Mouse (Mus musculus) spleen, adult 18-20 months (tissue): Measurements from ENCODE around the gene Cenpu.
"Not testable (repeated sequence)": the region's sequence is repeated elsewhere in the genome, so short reads cannot be mapped to it uniquely, and the experiment has no call there.

Source experiments
- DNase-seq, 2 experiments: peaks; one replicate each; pipeline ENCODE4 v3.0.0; 2022; ENCODE audit warnings: mixed read lengths in 2 of 2

Cenpu gene

GRCm38 (mm10) chr8:46551029-46551428 lies 799 bp upstream of the Cenpu start:
- DNase-seq, result no peak

GRCm38 (mm10) chr8:46552441-46552765 lies 575 bp downstream of the Cenpu start:
- no peak for DNase-seq

DNA sequence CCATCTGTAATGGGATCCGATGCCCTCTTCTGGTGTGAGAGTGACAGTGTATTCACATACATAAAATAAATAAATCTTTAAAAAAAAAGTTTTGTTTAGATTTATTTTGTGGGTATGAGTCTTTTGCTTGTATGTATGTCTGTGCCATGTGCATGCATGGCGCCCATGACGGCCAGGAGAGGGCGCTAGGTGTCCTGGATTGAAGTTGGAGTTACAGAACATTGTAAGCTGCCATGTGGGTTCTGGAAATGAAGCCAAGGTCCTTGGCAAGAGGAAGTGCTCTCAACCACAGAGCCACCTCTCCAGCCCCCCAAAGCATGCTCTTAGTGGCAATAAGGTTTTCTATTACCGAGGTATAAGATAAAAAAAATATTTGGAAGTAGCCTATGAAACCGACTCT lies 7.6 kb downstream of the Cenpu start:
- peak in 1 of 2 experiments; percentile 19 for DNase-seq

DNA sequence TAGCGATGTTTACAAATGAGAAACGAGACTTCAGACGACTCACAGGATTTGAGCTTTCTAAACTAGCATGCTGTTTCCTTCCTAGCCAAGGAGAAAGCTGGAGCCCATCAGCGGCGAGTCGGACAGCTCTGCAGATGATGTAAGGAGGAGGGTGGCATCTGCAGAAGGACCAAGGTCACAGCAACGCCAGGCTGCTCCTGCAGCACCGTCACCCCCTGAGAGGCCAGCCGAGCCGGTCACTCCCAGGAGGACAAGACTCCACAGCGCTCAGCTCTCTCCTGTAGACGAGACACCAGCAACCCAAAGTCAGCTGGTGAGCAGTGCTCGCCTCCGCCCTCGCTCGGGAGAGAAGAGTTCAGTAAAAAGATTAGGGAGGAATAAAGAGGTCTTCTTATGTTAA lies 10.5 kb downstream of the Cenpu start:
- no peak for DNase-seq

GRCm38 (mm10) chr8:46566914-46567529 lies 15.2 kb downstream of the Cenpu start:
- DNase-seq, result no peak

GRCm38 (mm10) chr8:46567946-46568345 lies 16.1 kb downstream of the Cenpu start:
- no peak for DNase-seq

- no peak for DNase-seq
These were observed 17.1 kb downstream of the Cenpu start for GRCm38 (mm10) chr8:46568942-46569341.

DNA sequence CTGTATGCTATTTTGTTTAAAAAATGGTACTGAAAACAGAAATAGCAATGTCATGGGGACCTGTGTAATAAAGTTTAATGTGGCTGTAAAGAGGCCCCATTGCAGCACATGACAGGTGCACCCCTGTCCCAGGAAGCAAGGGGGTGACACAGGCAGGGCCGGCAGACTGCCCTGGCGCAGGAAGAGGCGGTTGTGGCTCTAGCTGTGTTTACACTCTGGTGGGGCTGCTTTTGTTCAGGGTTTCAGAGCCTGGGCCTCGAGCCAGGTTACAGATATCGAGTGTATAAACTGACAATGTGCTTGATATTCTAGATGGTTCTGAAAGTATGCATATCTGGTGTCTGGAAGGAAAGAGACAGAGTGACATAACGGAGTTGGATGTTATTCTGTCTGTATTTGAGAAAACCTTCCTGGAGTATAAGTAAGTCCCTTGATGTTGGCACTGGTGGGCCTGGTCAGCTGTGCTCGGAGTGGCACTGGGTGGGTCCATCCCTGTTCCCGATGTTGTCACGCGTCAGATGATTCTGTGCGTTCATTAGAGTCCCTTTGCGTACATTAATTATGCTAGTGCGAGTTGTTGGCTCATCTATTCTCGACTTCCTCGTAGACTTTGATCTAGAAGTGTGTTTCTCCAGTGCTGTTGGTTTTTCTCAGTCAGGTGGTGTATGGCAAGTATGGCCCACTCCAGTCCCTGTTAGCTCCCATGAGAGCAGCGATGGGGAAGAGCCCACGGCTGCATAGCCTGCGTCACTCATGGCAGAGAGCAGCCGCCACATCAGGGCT lies 18.0 kb downstream of the Cenpu start:
- DNase-seq, result no peak

DNA sequence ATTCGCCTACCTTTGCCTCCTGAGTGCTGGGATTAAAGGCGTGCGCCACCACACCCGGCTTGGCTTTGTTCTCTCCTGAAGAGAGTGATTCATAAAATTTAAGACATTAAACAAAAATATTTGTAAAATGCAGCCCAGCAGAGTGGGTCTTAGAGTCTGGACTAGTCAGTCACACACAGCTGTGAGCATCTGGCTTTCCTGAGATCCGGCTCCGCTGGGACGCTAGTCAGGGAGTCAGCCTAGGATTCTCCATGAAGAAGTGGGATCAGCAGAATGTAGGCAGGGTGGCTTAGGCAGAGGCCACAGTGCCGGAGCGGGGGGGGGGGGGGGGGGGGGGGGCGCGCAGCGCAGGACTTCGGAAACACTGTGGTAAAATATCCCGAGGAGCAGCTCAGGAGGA lies 18.8 kb downstream of the Cenpu start:
- no peak for DNase-seq

DNA sequence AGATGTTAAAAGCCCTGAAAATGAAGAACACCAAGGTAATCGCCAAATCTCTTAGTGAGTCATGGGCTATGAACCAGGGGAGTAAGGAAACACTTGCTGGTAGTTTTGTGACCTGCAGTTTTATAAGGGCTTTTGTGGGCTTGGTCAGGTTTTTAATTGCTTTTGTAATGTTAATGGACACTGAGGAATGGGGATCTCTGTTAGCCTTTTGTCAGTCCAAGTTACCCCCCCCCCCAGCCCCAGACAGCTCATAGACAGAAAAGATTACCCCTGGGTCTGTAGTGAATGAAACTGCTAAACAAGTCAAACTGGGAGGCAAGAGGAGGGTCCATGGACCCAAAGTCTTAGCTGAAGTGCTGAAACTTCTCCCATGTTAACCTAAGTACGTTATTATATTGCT lies 21.6 kb downstream of the Cenpu start:
- DNase-seq, result no peak

DNA sequence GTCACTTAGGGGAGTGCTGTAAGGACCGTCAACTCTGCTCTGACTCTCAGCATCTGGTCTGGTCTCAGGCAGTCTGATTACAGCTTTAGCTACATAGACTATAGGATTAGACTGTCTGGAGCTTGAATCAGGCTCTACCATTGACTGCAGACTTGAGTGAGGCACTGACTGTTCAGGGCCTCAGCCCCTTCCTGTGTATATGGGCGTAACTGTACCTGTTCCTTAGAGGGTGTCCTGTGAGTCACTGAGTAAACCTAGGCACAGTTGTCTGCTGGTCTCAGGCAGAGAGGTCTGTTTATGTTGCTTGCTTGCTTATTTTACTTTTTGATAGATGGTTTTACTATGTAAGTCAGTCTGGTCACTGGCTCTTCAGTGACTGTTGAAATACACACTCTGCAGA lies 22.1 kb downstream of the Cenpu start:
- no peak for DNase-seq

GRCm38 (mm10) chr8:46578794-46579193 lies 27.0 kb downstream of the Cenpu start:
- no peak for DNase-seq

DNA sequence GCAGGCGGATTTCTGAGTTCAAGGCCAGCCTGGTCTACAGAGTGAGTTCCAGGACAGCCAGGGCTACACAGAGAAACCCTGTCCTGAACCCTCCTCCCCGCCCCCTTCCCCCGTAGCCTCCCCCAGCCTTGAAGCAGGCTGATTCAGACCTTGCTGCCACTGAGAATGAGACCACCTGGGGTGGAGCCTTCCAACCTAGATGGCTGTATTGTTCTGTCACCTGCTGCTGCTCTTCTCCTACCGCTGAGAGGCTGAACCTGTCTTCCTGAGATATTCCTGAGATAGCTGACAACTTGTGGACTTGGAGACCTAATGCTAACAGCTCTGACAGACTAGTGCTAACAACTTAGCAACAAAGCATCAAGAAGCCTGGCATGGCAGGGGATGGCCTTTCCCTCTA lies 32.5 kb downstream of the Cenpu start:
- DNase-seq, result not testable (repeated sequence)

DNA sequence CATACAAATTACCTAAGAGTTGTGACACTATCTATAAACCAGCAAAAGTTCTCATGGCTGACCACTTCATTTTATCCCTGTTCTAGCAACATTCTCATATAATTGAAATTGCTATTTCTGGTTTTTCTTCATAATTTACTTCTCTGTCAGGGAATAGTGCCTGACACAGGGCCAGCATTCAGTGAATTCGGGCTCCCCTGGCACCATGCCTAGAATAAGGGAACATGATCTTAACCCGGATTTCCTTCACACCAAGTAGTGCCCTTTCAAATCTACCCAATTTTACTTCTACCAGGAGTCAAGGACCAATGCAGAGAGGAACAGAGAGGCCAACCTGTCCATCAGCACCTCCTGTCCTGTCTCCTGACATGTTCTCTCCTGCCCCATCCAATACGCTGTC lies 33.7 kb downstream of the Cenpu start:
- no peak for DNase-seq

- DNase-seq, result no peak
These were observed 36.1 kb downstream of the Cenpu start for GRCm38 (mm10) chr8:46587911-46588310.

GRCm38 (mm10) chr8:46588663-46589062 lies 36.8 kb downstream of the Cenpu start:
- DNase-seq, result no peak

GRCm38 (mm10) chr8:46593067-46593466 lies 41.2 kb downstream of the Cenpu start:
- DNase-seq, result no peak

DNA sequence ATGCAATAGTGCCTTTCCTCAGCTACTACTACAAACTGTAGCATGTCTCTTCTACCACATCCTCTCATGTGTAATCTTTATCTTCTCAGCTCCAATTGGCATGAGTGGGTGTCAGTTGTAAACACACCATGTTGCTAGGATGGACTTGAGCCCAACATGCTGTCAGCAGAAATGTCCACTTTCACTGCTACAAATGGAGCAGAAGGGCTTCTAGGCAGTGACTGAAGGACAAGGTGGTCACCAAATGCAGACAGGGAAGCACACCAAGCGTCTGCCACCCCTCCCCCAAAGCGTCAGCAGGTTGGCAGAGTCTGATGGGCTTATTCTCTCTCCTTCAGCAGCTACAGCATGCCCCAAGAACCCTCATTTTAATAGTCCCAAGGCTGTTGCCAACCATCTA lies 41.9 kb downstream of the Cenpu start:
- no peak for DNase-seq

DNA sequence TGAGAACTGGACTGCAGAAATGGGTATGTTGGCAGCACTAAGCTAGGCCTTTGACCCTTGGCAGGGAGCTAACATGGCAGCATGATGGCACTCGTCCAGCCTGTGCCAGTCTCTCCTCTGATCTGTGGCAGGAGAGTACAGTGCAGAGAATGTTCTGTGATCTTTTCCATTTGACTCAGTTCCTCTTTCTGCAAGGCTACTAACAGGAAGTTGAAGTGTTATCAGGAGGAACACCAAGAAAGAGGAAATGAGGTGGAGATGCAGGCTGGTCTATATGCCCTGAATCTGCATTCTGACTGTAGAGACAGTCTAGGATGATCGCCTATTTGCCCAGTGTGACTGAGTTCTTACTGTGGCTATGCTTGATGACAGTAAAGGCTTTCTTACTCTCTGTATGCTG lies 43.8 kb downstream of the Cenpu start:
- peak; percentile 23 to 38 for DNase-seq

- no peak for DNase-seq
These were observed 44.7 kb downstream of the Cenpu start for GRCm38 (mm10) chr8:46596530-46596929.

DNA sequence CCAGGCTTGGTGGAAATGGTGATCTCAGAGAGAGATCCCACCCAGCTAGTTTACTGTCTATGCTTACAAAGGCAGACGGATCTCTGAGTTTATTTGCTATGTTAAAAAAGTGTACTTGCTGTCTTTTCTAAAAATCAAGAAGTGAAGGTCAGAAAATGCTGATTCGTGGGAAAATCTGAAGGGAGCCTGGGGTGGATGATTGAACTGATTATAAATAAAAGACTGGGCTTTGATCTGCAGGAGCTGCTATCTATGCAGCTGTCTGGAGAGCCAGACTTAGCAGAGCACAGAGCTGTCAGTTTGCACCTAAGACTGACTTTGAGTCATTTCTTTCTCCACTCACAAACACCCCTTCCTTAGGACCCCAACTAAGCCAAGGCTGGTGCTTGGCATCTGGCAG lies 45.6 kb downstream of the Cenpu start:
- no peak for DNase-seq

- DNase-seq, result no peak
These were observed 46.3 kb downstream of the Cenpu start for GRCm38 (mm10) chr8:46598114-46598513.

DNA sequence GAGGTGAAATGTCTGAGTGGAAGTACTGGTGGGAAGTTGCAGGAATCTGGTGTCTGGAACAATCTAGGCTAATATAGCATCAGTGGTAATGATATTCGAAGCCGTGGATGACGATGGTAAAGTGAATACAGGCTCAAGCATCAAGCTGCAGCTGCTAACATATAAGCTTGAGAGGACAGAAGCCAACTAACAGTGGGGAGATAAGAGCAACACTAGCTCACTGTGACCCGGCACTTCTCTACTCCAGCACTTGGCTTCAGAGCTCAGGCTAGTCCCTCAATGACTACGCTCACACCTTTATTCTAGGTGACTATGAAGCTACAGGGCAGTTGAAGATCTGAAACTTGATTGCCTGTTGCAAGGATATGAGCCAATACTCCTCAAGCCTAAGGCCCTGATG lies 46.9 kb downstream of the Cenpu start:
- no peak for DNase-seq

- DNase-seq, result no peak
These were observed 47.6 kb downstream of the Cenpu start for GRCm38 (mm10) chr8:46599314-46599904.
